Mouse (Mus musculus) testis, adult 2 months (tissue): ENCODE measurements around the gene Gm44596.

ENCODE experiments used
- CTCF ChIP-seq: fragments of 200-500 bp; IDR thresholded peaks from 2 replicates; pipeline ENCODE4 v1.5.1; 2012; ENCODE audit warnings: low read depth, mild to moderate bottlenecking, inconsistent platforms, low read length, moderate library complexity; ENCODE audit not compliant: control insufficient read depth, insufficient read depth, insufficient replicate concordance
- POLR2A ChIP-seq: fragments of 200-500 bp; IDR thresholded peaks from 2 replicates; pipeline ENCODE4 v1.6.1; 2012; ENCODE audit warnings: low read depth, mild to moderate bottlenecking, inconsistent platforms, low read length, moderate library complexity; ENCODE audit not compliant: control insufficient read depth

DNA sequence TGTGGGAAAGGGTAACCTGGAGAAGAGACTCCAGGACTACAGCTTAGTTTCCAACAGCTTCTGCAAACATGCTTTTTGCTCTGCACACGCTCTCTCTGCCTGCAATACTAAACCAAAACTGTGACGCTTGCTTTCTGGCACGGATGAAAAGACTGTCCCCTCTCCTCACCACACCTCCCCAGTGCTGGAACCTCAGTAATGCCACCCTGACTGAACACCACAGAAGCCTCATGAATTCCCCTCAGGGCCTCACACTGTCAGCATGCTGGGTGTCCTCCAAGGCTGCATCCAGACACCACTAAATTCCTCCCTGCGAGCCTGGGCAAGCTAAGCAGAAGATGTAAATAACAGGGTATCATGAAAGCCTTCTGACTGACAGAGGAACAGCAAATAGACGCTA is 36.4 kb upstream of the Gm44596 start:
- TF ChIP-seq POLR2A (no peak), CTCF (no peak)
